Mouse (Mus musculus) heart, postnatal 4 days (tissue): ENCODE data around the gene Zfp978. TPM values are rescaled to one million over a fixed set of nuclear protein-coding genes. Genes with fewer than 3 reads are reported as not detected.
"Not testable (repeated sequence)": the region's sequence is repeated elsewhere in the genome, so short reads cannot be mapped to it uniquely, and the experiment has no call there.

ENCODE experiments used
- DNase-seq: peaks from one replicate; pipeline ENCODE4 v3.0.0; 2021
- total RNA-seq, 2 experiments: library from RNA; stranded (reverse); gene quantifications; 2 replicates each; pipeline ENCODE4 v1.2.3; 2021

Gene Zfp978
- total RNA-seq, 2 experiments from 2014 or later: 0.31 to 0.34 TPM

DNA sequence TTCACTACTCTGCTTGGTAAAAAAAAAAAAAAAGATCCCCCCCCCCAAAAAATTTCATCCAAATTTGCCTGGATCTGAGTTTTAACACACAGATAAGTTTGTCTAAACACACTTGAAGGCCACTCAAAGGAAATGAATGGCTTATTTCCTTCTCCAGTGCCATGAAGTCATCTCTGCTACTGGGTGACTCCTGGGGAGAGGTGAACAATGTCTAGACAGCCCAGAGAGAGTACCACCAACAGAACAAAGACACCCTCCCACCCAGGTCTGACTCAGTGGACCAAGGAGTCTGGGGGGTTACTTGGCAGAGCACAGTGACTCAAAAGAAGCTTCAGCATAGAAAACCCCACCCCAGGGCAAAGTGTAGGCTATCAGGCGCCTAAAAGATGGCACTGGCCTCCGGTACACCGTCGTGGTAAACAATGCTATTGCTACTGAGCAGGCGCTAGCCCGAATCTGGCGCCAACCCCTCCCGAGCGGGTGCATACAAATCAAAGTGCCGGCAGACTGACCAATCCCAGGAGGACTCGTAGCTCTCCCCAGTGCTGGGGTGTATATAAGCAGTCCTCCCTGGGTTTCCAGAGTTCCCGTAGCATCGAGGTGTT, 9.6 kb upstream of the Zfp978 start:
- not testable (repeated sequence) for DNase-seq

GRCm38 (mm10) chr4:147353626-147354025, 7.5 kb upstream of the Zfp978 start:
- not testable (repeated sequence) for DNase-seq

DNA sequence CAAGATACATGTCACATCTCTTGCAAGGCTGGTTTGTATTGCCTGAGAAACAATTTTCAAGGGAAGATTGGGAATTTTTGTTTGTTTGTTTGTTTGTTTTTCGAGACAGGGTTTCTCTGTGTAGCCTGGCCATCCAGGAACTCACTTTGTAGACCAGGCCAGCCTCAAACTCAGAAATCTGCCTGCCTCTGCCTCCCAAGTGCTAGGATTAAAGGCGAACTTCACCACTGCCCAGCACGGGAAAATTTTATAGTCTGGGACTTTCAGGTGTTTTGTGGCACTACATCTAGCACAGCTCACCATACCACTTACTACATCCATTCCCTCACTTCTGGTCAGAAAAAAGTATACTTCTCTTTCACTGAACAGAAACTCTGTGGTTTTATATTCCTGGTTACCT, 5.1 kb upstream of the Zfp978 start:
- DNase-seq: not testable (repeated sequence)

DNA sequence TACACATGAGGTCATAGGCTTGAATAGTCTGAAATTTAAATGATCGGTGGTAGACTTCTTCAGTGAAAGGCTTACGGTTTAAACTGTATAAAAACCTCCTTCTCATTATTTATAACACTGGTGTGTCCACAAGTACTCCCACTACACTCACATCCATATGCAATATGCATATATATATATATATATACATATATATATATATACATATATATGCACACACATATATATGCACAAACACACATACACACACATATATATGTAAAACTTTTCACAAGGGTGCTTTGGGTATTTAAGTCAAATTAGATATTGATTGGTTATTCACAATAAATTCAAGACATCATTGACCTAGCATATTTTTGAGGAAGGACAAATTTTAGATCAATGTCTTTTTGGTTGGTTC, 3.9 kb upstream of the Zfp978 start:
- not testable (repeated sequence) for DNase-seq

GRCm38 (mm10) chr4:147361872-147362271, 769 bp downstream of the Zfp978 start:
- DNase-seq: not testable (repeated sequence)

DNA sequence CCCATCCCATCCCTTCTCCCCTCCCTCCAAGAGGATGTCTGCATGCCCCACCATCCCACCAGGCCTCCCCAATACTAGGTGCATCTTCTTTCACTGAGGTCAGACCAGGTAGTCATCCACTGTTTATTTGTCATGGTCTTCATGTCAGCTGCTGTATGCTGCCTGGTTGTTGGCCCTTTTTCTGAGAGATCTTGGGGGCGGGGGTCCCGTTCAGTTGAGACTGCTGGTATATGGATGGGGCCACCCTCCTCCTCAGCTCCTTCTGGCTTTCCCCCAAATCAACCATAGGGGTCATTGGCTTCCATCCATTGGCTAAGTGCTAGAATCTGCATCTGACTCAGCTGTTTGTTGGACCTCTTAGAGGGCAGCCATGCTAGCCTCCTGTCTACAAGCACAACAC, 8.5 kb downstream of the Zfp978 start:
- not testable (repeated sequence) for DNase-seq

- DNase-seq: not testable (repeated sequence)
Observed at GRCm38 (mm10) chr4:147383199-147383598, 22.1 kb downstream of the Zfp978 start.

- DNase-seq: not testable (repeated sequence)
Observed at GRCm38 (mm10) chr4:147397201-147397600, 36.1 kb downstream of the Zfp978 start.

- not testable (repeated sequence) for DNase-seq
Observed at GRCm38 (mm10) chr4:147397934-147398682, 37.0 kb downstream of the Zfp978 start.

DNA sequence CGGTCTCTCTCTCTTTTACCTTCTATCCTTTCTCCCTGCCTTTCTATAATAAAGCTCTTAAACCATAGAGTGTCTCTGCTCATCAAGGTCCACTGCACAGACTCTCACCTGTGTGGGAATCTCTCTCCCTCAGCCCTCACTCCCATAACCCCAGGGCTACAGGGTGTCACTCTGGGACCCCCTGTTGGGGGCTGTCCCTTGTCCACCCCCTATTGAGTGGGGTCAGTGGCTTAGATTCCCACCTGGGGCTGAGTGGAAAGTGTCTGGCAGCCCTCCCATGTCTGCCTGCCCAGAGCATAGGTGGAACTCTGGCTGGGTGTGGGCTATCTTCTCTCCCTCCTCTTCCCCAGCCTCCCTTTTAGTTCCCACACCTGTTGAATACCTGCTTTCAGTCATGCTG, 37.6 kb downstream of the Zfp978 start:
- not testable (repeated sequence) for DNase-seq

DNA sequence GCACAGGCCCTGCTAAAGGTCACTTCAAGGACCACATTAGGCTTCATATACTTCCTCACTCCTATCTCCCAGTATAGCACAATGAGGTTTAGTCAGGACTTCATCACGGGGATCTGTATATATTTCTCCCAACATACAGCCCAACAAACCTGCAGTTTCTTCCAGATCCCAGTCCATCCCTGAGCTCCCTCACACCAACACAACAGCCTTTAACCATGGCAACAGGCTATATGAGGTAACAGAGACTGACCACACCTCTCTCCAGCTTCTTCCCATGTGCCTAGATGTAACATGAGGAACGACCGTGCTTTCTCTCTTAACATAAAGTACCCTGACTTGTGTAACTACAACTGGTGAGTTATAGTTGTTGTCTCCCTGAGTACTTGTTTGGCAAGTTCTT, 38.4 kb downstream of the Zfp978 start:
- DNase-seq: not testable (repeated sequence)

DNA sequence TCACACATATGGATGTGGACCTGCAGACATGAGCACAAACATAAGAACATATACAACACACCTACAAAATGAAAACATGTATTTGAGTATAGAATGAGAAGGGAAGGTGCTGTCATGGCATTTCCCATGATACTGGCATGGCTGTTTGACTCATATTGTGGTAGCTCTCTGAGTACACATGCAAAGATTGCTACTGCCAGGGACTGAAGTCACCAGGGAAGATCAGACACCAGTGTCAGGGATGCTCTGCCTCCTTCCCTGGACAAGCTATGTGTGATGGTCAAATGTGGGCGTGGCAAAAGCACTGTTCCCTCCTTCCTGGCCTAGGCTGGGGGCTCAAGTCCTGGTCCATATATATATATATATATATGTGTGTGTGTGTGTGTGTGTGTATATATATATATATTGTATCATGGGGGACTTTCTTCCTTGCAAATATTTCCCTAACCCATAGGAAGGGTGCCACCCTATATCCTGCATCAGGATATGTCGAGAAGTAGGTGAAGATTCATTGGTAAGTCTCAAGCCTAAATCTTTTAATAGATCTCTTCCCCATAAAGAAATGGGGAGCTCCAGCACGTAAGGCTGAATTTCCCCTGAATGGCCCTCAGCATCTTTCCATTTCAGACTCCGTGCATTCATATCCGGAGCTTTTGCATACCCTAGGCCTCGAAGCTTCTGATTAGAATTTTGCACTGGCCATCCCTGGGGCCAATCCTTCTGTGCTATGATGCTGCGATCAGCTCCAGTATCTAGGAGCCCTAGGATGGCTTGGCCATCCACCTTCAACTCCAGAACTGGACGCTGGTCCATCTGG, 39.1 kb downstream of the Zfp978 start:
- DNase-seq: not testable (repeated sequence)

DNA sequence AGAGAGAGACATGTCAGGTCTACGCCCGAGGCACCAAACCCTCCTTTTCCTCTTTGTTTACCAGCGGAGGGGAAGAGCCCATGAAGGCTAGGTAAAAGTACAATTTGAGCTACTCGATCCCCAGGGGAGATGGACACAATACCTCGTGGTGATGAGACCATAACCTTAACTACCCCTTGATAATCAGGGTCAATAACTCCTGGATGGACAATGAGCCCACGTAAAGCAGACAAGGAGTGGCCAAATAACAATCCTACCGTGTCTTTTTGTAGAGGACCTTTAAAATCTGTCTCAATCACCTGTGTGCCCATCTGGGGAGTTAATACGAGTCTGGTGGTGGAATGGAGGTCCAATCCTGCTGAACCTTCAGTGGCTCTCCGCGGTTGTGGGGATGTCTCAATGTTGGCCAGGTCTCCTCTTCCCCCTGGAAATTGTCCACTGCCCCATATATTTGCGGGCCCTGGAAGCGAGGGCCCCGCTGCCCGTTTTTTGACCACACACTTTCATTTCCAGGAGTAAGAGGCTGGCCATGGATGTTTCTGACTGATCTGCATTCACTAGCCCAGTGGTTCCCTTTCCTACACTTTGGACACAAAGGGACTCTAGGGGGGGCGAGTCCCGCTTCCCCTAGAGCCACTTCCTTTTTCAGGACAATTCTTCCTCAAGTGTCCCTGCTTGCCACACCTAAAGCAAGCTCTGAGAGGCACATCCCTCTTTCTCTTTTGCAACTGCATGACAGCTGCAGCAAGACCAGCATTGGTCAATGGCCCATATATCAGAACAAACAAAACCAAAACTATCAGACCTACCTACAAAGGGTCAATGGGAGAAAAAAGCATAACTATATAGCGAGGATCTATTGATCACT, 40.0 kb downstream of the Zfp978 start:
- not testable (repeated sequence) for DNase-seq

DNA sequence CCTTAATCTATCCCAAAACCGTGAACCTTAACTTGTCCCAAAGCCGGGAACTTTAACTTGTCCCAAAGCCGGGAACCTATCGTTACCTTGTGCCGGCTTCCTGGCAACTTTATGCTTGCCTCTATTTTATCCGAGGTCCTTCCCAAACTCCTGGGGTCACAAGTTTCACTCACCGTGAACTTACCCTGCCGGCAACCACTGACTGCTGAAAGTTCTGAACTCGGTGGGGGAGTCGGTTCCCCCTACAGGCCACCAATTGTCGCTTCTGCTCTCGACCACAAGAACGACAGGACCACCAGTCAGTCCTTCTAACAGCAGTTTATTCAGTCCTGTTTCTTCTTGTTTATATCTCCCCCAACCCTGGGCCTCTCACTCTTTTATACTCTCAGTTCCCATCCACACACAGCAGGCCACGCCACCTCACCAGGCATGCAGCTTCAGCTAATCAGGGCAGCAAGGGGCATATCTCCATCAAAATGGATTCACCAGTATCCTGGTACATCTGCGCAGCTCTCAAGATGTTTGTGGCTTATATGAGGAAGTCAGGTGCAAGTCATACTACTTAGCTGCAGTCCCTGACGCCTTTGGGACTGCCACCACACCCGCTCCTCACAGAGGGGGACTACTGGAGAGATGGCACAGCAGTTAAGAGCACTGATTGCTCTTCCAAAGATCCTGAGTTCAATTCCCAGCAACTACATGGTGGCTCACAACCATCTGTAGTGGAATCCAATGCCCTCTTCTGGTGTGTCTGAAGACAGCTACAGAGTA, 40.8 kb downstream of the Zfp978 start:
- DNase-seq: not testable (repeated sequence)

GRCm38 (mm10) chr4:147402507-147402890, 41.4 kb downstream of the Zfp978 start:
- not testable (repeated sequence) for DNase-seq

DNA sequence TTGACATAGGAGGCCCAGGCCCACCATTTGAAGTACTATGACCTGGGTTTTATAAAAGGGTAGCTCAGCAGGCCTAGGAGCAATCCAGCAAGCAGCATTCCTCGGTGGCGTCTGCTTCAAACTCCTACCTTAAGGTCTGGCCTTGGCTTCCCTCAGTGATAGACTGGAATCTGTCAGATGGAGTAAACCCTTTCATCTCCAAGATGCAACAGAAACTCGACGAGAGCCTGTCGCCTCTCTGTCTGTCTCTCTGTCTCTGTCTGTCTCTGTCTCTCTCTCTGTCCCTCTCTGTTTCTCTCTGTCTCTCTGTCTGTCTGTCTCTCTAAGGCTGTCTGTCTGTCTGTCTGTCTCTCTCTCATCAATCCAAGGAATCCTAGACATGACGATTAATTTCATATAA, 42.4 kb downstream of the Zfp978 start:
- not testable (repeated sequence) for DNase-seq

DNA sequence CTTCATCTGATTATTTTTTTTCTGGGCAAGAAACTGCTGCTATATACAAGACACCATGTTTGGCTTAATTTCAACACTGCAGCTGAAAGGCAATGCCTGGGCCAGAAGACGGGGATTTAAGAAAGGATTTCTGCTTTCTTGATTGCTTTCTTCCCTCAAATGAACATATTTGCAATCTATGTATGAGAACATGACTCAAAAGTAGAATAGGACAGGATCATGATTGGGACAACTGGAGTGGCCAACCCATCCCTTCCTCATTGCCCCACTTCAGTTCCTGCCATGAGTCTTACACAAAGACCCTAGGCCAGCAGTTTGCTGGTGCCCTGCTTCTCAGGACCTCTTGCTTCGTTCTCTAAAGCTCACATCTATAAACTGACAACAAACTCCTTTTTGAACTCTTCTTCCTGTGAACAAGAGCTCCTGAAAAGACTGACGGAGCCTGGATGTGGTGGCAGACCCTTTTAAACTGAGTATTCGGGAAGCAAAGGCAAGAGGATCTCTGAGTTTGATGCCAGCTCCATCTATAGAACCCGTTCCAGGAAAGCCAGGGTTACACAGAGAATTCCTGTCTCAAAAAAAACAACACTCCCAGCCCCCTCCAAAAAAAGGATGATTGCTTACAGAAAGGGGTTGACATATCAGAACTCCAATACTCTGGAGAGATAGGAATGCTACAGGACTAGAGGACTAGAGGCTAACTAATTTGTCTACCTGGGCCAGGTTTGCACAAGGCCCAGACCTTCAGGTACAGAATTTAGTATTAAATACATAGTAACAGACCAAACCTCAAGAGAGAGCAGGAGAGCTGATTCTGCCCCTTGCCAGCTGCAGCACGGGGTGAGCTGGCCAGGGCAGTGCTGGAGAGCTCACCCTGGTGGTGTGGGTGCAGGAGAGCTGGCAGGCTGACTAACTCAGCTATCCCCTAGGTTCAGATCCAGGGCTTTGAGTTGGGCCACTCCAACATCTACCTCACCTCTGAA, 43.1 kb downstream of the Zfp978 start:
- not testable (repeated sequence) for DNase-seq

GRCm38 (mm10) chr4:147406735-147407462, 45.8 kb downstream of the Zfp978 start:
- DNase-seq: peak; percentile 50

DNA sequence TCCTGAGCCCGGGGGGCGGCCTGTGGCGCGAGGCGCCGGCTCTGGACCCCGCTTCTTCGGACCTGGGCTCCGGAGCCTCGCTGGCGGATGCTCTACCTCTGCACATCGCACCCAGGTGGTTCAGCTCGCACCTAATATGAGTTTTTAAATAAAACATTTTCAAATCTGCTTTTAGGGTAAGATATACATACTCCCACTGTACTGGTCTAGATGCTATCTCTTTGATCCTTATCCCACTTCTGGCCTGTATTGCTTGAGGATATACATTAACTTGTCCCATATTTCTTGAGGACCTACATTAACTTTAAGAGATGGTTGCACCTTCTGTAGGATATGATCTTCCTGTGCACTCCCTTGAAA, 46.3 kb downstream of the Zfp978 start:
- no peak for DNase-seq
